Mouse (Mus musculus) cerebellum, adult 2 months (tissue): ENCODE results near the gene Inip.

Source experiments
- CTCF ChIP-seq: fragments of 200-500 bp; IDR thresholded peaks from 2 replicates; pipeline ENCODE4 v1.5.1; 2011; ENCODE audit warnings: low read depth, mild to moderate bottlenecking, control low read depth, low read length, moderate library complexity, borderline replicate concordance; ENCODE audit not compliant: insufficient read depth
- POLR2A ChIP-seq: fragments of 200-500 bp; IDR thresholded peaks from 2 replicates; pipeline ENCODE4 v1.6.1; 2011; ENCODE audit warnings: low read length, control low read depth, borderline replicate concordance; ENCODE audit not compliant: insufficient read depth

DNA sequence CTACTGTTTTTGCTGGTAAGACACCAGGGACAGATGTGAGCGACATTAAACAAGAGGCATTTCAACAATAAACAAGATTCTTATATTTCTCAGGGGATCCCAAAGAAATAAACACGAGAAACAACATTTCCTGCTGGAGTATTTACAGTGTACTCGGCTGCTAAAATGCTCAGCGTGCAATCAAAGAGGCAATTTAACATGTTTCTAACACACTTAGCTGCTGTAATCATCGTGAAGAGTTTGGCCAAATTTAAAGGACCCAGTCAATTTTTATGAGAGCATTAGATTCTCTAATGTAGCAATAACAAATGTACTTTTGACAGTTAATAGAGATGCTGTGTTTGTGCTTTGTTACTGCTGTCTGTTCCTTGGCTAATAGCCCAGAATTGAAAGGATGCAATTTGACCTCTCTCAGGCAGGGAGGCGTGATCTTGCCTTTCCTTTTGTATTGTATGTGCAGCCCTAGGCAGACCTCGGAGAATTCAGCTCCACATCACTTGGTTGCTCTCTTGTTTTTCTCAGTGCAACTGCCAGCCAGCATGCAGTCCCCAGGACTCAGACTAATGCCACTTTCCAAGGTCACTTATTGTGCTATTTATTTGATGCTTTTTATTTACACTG, 35.9 kb downstream of the Inip start:
- TF ChIP-seq CTCF (no peak), POLR2A (no peak)
